Mouse (Mus musculus) embryonic facial prominence, embryonic 13.5 days (tissue): Measurements from ENCODE around the gene Hist1h3g. TPM values are rescaled to one million over a fixed set of nuclear protein-coding genes. Genes with fewer than 3 reads are reported as not detected.

Experiments
- ATAC-seq: fragments of 200-750 bp; cut with Nextera tagmentation; 2 replicates; pipeline ENCODE4 v1.8.0; 2017; ENCODE audit warnings: low read depth; ENCODE audit not compliant: insufficient number of reproducible peaks, insufficient read depth, low FRiP score, low TSS enrichment
- H3K27ac ChIP-seq: fragments of 300-500 bp; sonication (generic); 2 replicates; pipeline ENCODE4 v1.5.1; 2015; ENCODE audit warnings: moderate library complexity, mild to moderate bottlenecking, inconsistent platforms
- H3K27me3 ChIP-seq: fragments of 300-500 bp; sonication (generic); 2 replicates; pipeline ENCODE4 v1.6.1; 2015; ENCODE audit warnings: mild to moderate bottlenecking, inconsistent platforms
- H3K36me3 ChIP-seq: fragments of 300-500 bp; sonication (generic); 2 replicates; pipeline ENCODE4 v1.6.1; 2015; ENCODE audit warnings: mild to moderate bottlenecking, inconsistent platforms
- H3K4me1 ChIP-seq: fragments of 300-500 bp; sonication (generic); 2 replicates; pipeline ENCODE4 v1.6.1; 2015; ENCODE audit warnings: inconsistent platforms
- H3K4me2 ChIP-seq: fragments of 300-500 bp; sonication (generic); 2 replicates; pipeline ENCODE4 v1.6.1; 2015; ENCODE audit warnings: moderate library complexity, mild to moderate bottlenecking, inconsistent platforms
- H3K4me3 ChIP-seq: fragments of 300-500 bp; sonication (generic); 2 replicates; pipeline ENCODE4 v1.5.1; 2015; ENCODE audit warnings: mild to moderate bottlenecking, inconsistent platforms
- H3K9ac ChIP-seq: fragments of 300-500 bp; sonication (generic); 2 replicates; pipeline ENCODE4 v1.6.1; 2015; ENCODE audit warnings: mild to moderate bottlenecking, inconsistent platforms
- H3K9me3 ChIP-seq: fragments of 300-500 bp; sonication (generic); 2 replicates; pipeline ENCODE4 v1.6.1; 2016; ENCODE audit warnings: inconsistent platforms
- WGBS: fragments of 180-500 bp; shearing (Covaris S2); methylation state at CpG from one replicate; pipeline ENCODE4 v1.1.7; 2015; ENCODE audit warnings: mixed read lengths; 5-methylcytosine and 5-hydroxymethylcytosine counted together
- polyA plus RNA-seq: library from polyadenylated mRNA; unstranded; fragments of >200 nt; fragmentation: Nextera tagmentation; extraction: Ambion mirVana; gene quantifications from 2 replicates; pipeline ENCODE4 v1.2.1, GENCODE M21; 2015

Hist1h3g gene
- polyA plus RNA-seq, 1 experiment from 2014 or later, result 6.7 TPM

DNA sequence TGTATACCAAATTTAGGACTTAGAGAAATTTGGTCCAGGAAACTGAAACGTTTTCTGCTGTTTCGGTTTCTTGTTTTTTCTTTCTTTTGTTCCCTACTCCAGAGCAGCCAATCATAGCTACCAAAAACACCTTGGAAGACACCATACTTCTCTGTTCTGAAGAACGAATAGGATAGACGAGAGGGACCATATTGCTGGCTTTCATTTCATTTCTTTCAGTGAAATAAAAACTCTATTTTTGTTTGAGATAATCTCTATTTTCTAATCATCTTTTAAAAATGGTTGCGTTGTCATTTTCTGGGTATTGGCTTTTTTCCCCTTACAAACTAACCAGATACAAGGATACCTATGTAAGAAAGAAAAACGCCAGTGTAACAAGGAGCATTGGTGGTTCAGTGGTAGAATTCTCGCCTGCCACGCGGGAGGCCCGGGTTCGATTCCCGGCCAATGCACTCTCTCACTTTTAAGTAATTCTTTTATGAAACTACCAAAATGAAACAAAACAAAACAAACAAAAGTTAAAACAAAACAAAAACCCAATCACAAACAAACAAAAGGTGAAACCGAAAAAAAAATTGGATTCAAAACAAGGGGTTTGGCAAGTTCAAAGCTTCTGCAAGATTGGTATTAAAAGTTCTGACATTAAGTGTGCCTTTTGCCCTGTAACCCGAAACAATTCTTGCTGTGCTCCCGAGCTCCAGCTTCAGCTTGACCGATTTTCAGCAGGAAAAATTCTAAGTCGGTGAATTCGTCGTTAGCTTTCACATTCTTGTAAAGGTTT lies 18.2 kb upstream of the Hist1h3g start:
- under 1% methylated on average over 19 of the region's 19 CpGs for WGBS
- peak overlapping the region; percentile 73 for H3K27ac ChIP-seq
- no peaks in the 10 kb centered on the region for H3K9me3 ChIP-seq
- peak; percentile 65; the same call in 1 of the 2 replicates for ATAC-seq
- peak overlapping the region; percentile 55 for H3K4me3 ChIP-seq
- H3K36me3 ChIP-seq, result no peaks in the 10 kb centered on the region
- H3K4me1 ChIP-seq, result peaks cover 4% of the 10 kb centered on the region
- peak overlapping the region; percentile 66 for H3K9ac ChIP-seq
- peak overlapping the region; percentile 74 for H3K4me2 ChIP-seq
- H3K27me3 ChIP-seq, result no peaks in the 10 kb centered on the region

DNA sequence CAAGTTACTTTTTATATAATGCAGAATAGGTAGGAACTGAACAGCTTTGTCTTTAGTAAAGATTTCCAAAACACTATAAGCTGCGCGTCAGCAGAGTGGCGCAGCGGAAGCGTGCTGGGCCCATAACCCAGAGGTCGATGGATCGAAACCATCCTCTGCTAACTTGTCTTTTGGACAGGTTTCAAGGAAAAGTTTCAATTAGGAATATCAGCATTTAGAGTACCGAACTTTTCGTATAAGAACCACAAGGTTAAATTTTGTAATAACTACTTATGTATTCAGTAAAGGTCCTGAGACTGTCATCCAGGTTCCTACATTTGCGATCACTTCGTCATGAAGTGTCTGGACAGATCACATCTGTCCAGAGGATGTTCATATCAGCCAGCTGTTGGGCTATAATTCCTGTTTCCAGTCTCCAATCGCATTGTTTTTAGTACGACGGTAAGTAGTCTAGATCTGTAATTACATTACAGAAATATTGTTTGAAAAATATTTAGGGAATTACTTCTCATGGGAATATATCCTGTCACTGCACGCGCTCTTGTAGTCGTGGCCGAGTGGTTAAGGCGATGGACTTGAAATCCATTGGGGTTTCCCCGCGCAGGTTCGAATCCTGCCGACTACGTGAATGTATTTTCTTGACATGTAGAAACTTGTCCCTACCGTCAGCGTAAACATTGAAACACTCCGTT lies 17.5 kb upstream of the Hist1h3g start:
- no peaks in the 10 kb centered on the region for H3K9me3 ChIP-seq
- H3K4me3 ChIP-seq, result peak overlapping the region; percentile 55
- under 1% methylated on average over 27 of the region's 27 CpGs for WGBS
- H3K36me3 ChIP-seq, result no peaks in the 10 kb centered on the region
- H3K27ac ChIP-seq, result peak overlapping the region; percentile 73
- peak overlapping the region; percentile 74 for H3K4me2 ChIP-seq
- ATAC-seq, result peak; percentile 89
- H3K9ac ChIP-seq, result peak overlapping the region; percentile 66
- H3K27me3 ChIP-seq, result no peaks in the 10 kb centered on the region
- H3K4me1 ChIP-seq, result peaks cover 4% of the 10 kb centered on the region

DNA sequence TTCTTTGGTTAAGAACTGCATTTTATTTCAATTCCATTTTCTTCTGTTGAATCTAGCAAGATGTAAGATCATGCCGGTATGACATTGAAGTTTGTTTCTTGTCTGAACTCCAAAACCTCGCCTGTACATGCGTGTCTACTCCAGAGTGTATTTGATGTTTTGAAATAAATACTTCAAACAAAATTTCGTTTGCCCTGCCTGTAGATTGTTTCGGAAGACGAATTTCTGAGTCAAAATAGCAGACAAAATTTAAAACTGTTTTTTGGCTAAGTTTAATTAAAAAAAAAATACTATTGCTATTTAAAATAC lies 17.0 kb upstream of the Hist1h3g start:
- Histone ChIP-seq H3K27me3 (no peaks in the 10 kb centered on the region), H3K4me3 (peak overlapping the region; percentile 55), H3K27ac (no peak overlapping the region), H3K9ac (peak overlapping the region; percentile 33; the same call in 1 of the 2 replicates), H3K9me3 (no peaks in the 10 kb centered on the region), H3K36me3 (no peaks in the 10 kb centered on the region), H3K4me2 (peak overlapping the region; percentile 74), H3K4me1 (peaks cover 4% of the 10 kb centered on the region)
- WGBS, result under 1% methylated on average over 6 of the region's 6 CpGs
- no peak for ATAC-seq

DNA sequence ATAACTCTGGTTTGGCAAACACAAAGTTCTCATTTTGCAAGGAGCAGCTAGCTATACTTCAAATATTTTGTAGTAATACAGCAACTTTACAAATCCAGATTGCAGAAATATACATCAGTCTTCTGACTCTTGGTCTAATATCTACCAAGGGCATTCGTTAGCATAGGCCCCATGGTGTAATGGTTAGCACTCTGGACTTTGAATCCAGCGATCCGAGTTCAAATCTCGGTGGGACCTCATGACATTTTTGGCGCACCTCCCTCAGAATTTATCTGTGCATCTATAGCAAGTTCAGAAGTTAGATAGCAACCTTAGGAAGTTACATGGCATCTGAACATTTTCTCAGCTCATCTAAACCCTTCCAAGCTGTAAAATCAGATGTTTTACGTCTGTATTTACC lies 16.3 kb upstream of the Hist1h3g start:
- Histone ChIP-seq H3K36me3 (no peaks in the 10 kb centered on the region), H3K9ac (peak overlapping the region; percentile 63), H3K4me3 (peak overlapping the region; percentile 55), H3K9me3 (no peaks in the 10 kb centered on the region), H3K27me3 (no peaks in the 10 kb centered on the region), H3K27ac (peak overlapping the region; percentile 39; the same call in 1 of the 2 replicates), H3K4me1 (peaks cover 4% of the 10 kb centered on the region), H3K4me2 (peak overlapping the region; percentile 74)
- ATAC-seq, result no peak
- WGBS, result under 1% methylated on average over 6 of the region's 6 CpGs

DNA sequence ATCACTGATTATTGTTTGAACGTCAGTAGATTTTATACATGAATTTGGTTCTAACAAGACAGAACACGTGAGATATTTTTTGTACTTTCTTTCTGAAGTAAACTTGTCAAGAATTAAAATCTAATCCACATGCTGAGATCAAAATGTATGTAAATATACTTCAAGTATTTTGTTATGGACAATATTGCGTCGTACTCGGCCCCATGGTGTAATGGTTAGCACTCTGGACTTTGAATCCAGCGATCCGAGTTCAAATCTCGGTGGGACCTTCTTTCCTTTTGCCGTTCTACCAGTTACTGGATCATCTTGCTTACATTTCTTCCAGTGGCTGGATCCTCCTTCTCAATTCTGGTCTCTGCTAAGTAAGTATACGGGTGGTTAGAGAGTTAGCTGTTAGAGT lies 15.8 kb upstream of the Hist1h3g start:
- Histone ChIP-seq H3K4me1 (peaks cover 4% of the 10 kb centered on the region), H3K36me3 (no peaks in the 10 kb centered on the region), H3K27me3 (no peaks in the 10 kb centered on the region), H3K27ac (peak overlapping the region; percentile 39; the same call in 1 of the 2 replicates), H3K4me2 (peak overlapping the region; percentile 74), H3K4me3 (peak overlapping the region; percentile 55), H3K9me3 (no peaks in the 10 kb centered on the region), H3K9ac (peak overlapping the region; percentile 63)
- under 1% methylated on average over 10 of the region's 10 CpGs for WGBS
- no peak for ATAC-seq

DNA sequence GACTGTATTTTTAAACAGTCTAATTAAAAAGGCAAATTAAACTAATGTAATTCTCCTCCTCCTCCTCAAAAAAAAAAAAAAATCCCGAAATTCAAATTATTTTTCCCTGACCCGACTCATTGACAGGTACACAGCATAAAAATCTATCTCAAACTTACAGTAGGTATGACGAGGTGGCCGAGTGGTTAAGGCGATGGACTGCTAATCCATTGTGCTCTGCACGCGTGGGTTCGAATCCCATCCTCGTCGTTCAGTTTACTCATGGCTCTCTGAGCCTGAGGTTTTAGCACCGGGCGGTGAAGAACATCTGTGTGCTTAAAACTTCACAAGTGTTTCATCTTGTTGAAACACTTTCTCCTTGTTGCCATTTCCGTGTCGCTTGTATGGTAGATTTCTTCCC lies 13.5 kb upstream of the Hist1h3g start:
- no peaks in the 10 kb centered on the region for H3K36me3 ChIP-seq
- H3K9me3 ChIP-seq, result no peaks in the 10 kb centered on the region
- ATAC-seq, result no peak
- 0 out of 2 replicates have a peak, but pooled peaks cover 3% of the 10 kb centered on the region for H3K4me1 ChIP-seq
- no peak overlapping the region for H3K9ac ChIP-seq
- H3K27ac ChIP-seq, result no peak overlapping the region
- H3K4me3 ChIP-seq, result peak overlapping the region; percentile 19
- H3K27me3 ChIP-seq, result no peaks in the 10 kb centered on the region
- under 1% methylated on average over 14 of the region's 14 CpGs for WGBS
- peak overlapping the region; percentile 40 for H3K4me2 ChIP-seq

DNA sequence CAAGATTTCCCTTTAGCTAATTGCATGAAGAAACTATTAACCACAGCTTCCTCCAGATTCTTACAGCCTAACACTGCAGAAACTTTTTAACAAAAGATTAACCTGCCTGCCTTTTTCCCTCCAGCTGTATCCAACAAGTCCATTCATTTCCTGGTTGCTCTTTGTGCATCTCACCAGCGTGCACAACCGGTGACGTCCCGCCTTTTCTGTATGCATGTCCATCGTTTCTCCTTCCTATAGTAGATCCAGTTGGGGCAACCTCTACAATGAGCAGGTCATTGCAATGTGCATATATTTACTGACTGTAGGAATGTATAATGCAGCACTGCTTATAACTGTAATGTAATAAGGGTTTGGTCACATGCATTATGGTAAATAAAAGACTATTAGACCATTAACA lies 11.2 kb upstream of the Hist1h3g start:
- Histone ChIP-seq H3K9ac (no peak overlapping the region), H3K4me2 (no peak overlapping the region), H3K27ac (no peak overlapping the region), H3K27me3 (no peaks in the 10 kb centered on the region), H3K4me1 (peaks cover 7% of the 10 kb centered on the region), H3K36me3 (no peaks in the 10 kb centered on the region), H3K9me3 (no peaks in the 10 kb centered on the region), H3K4me3 (no peak overlapping the region)
- WGBS, result 51% methylated on average over 5 of the region's 5 CpGs
- ATAC-seq, result no peak

DNA sequence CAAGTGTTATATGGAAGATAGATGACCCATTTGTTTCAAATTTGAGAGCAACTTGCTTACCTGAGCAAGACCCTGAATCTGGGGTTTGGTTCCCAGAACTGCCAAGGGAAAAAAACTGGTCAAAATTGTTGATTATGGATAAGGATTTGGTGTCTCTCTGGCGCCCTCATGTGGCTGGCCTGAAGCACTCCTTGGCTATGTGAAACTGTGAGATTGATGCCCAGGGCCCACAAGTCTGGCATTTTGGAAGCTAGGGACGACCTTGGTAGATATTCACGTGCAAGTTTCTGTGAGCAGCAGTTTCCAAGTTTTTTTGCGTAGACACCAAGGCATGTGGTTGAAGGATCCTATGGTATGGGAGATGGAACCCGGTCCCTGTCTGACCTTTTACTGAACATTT lies 10.6 kb upstream of the Hist1h3g start:
- Histone ChIP-seq H3K36me3 (no peaks in the 10 kb centered on the region), H3K4me3 (no peak overlapping the region), H3K9ac (0 out of 2 replicates have a peak overlapping the region, but pooled peaks have one; percentile 27), H3K9me3 (no peaks in the 10 kb centered on the region), H3K4me2 (peak overlapping the region; percentile 34), H3K27me3 (no peaks in the 10 kb centered on the region), H3K4me1 (peaks cover 9% of the 10 kb centered on the region), H3K27ac (no peak overlapping the region)
- WGBS, result 6% methylated on average over 5 of the region's 5 CpGs
- ATAC-seq, result 0 out of 2 replicates have a peak, but pooled peaks have one; percentile 38

DNA sequence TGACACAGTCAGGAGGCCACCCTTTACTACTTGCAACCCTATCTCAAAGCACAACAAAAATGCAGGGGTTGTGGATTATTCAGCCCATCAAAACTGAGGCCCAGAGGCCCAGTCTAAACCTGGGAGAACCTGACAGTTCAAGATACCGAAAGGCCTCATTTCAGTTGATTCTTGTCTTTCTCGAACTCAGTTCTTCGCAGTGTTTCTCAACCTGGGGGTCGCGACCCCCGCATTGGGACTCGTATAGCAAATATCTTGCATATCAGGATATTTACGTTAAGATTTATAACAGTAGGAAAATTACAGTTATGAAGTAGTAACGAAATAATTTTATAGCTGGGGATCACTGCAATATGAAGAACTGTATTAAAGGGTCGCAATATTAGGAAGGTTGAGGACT lies 9.3 kb upstream of the Hist1h3g start:
- H3K9ac ChIP-seq, result peak overlapping the region; percentile 36; the same call in 1 of the 2 replicates
- H3K4me3 ChIP-seq, result peak overlapping the region; percentile 48
- 2% methylated on average over 10 of the region's 10 CpGs for WGBS
- H3K4me2 ChIP-seq, result peak overlapping the region; percentile 60
- H3K27ac ChIP-seq, result no peak overlapping the region
- ATAC-seq, result no peak
- peaks cover 9% of the 10 kb centered on the region for H3K4me1 ChIP-seq
- H3K9me3 ChIP-seq, result no peaks in the 10 kb centered on the region
- no peaks in the 10 kb centered on the region for H3K36me3 ChIP-seq
- H3K27me3 ChIP-seq, result no peaks in the 10 kb centered on the region

DNA sequence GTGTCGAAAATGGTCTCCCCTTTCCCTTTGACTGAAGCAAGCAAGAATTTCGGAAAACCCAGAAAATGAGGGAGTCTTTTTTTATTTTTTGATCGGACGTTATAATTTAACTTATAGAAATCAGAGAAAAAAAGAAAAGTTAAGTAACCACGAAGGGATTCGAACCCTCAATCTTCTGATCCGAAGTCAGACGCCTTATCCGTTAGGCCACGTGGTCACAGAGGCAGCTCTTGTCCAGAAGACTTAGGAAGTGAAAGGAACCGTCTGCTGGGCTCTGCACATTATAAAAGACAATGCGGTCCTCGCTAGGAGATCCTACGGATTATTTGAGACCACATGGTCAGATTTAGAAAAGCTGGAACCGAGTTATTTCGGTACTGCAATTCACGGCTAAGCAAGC lies 8.9 kb upstream of the Hist1h3g start:
- Histone ChIP-seq H3K9me3 (no peaks in the 10 kb centered on the region), H3K4me2 (peak overlapping the region; percentile 60), H3K4me3 (peak overlapping the region; percentile 48), H3K36me3 (no peaks in the 10 kb centered on the region), H3K9ac (peak overlapping the region; percentile 71), H3K27me3 (no peaks in the 10 kb centered on the region), H3K27ac (peak overlapping the region; percentile 79), H3K4me1 (peaks cover 9% of the 10 kb centered on the region)
- under 1% methylated on average over 17 of the region's 17 CpGs for WGBS
- ATAC-seq, result no peak

DNA sequence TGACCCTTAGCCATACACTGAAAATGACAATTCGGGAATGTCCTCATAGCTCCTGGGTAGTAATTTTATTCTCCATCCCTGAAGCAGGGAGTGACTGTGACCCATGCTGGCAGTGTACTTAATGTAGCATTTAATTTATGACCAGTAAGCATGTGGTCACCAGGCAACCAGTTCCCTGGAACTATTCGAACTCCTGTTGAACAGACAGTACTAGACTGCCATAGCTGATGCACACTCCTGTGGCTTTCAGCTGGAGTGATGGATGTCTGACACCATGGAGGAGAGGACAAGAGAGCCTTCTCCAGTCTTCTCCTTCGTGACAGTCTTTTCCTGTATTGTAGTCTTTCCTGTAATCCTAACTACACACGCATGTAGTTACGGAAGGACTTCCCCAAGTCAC lies 6.2 kb upstream of the Hist1h3g start:
- H3K9me3 ChIP-seq, result no peaks in the 10 kb centered on the region
- no peaks in the 10 kb centered on the region for H3K36me3 ChIP-seq
- H3K9ac ChIP-seq, result no peak overlapping the region
- WGBS, result 80% methylated on average over 5 of the region's 5 CpGs
- ATAC-seq, result no peak
- H3K4me2 ChIP-seq, result peak overlapping the region; percentile 66; the same call in 1 of the 2 replicates
- H3K27me3 ChIP-seq, result no peaks in the 10 kb centered on the region
- no peak overlapping the region for H3K27ac ChIP-seq
- H3K4me3 ChIP-seq, result no peak overlapping the region
- peaks cover 21% of the 10 kb centered on the region for H3K4me1 ChIP-seq
